Mouse (Mus musculus) heart, postnatal 14 days (tissue): Measurements from ENCODE around the gene Gm49368. TPM values are rescaled to one million over a fixed set of nuclear protein-coding genes. Genes with fewer than 3 reads are reported as not detected.
"Not testable (repeated sequence)": the region's sequence is repeated elsewhere in the genome, so short reads cannot be mapped to it uniquely, and the experiment has no call there.

Experiments used
- DNase-seq, 2 experiments: peaks; one replicate each; pipeline ENCODE4 v3.0.0; 2021 to 2022
- intact Hi-C: fragments of 180-260 bp; cut with DNase I; formaldehyde crosslinking; loops from one replicate; pipeline ENCODE4 v1.15.1; 2025
- long read RNA-seq, 2 experiments: library from polyadenylated mRNA; stranded (forward); transcript quantifications; one replicate each; pipeline ENCODE4 v2.0.0; 2021
- total RNA-seq, 2 experiments: library from RNA; stranded (reverse); gene quantifications; 2 replicates each; pipeline ENCODE4 v1.2.3; 2021

Gm49368 gene
- total RNA-seq, result not detected
- long read RNA-seq, experiment 1, result 0 reads
- long read RNA-seq, experiment 2, result 0 reads

DNA sequence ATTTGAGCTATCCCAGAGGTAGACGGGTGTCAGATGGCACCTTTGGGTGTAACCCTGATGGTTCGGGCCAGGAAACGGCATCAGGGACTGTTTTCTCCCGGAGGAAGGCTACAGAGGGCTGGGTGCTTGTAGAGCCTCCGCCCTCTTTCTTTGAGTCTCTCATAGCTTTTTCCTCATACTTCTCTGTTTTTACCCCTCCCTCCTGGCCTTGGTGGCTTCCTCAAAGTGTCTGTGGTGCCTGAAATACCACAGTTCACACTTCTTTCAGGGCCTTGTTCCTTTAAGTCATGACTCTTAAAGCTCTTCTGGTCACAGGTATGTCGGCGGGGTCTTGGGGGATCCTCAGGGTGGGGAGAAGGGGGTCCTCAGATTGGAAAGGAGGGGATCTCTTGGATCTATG lies at the start of gene Gm49368, which contains the start of gene Itgam:
TSS of gene Gm49368 (plus strand) at position 228 of the 400 bp plus-strand sequence.
TSS of gene Itgam (plus strand) at position 185 of the 400 bp plus-strand sequence.
- intact Hi-C loops, result no loop called here
- no peak for DNase-seq

DNA sequence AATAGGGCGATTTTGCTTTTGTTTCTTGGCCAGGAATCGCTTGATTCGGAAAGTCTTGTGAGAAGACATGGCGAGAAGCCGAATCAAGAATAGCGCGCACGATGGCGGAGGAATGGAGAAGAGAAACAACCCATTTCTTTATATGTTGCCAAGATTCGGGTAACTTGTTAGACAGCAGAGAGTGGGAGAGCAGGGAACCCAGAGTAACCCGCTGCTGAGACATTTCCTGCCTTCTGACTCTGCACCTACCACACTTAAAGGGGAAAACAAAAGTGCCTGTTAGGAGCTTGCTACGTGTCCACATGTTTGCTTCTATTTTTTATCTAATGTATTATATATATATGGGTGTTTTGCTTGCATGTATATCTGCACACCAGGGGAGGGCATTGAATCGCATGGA lies 49.4 kb upstream of the Gm49368 start:
- no peak for DNase-seq

DNA sequence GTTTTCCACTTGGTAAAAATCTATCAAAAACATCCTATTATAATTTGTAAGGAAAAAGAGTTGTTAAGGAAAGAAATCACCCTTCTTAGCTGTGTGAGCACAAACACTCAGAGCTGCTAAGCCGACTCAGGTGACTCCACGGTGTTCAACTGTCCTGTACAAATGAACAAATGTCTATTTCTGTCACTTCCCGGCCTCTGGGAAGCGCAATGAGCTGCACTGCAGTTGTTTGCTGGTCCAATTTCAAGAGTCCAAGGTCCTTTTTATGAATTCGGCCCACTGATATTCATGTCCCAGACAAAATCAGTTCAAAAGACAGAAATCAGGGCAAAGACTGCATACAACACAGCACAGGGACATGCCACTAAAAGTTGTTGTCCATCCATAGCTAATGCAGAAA lies 46.3 kb upstream of the Gm49368 start:
- intact Hi-C loops, DNase-seq: not testable (repeated sequence)

More for the DNA sequence above, 49.4 kb upstream of the Gm49368 start:
- intact Hi-C loops, result no loop called here

DNA sequence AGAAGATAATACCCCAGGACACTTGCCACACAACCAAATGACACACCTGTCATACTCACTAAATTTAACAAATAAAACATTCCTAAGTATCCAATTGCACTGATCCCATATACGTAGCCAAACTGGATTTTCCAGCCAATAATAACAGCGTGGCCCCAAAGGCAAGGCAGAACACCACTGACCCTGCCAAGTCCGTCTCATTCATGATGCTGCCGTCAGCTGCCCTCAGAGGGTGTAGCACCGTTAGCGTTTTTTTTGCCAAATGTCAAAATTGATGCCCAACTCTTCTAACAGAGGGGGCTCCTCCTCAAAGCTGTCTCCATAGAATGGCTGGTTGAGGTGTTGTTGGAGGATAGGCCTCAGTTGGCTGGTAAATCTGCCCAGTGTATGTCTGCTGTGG lies 45.8 kb upstream of the Gm49368 start:
- DNase-seq, result no peak
- intact Hi-C loops, result no loop called here

DNA sequence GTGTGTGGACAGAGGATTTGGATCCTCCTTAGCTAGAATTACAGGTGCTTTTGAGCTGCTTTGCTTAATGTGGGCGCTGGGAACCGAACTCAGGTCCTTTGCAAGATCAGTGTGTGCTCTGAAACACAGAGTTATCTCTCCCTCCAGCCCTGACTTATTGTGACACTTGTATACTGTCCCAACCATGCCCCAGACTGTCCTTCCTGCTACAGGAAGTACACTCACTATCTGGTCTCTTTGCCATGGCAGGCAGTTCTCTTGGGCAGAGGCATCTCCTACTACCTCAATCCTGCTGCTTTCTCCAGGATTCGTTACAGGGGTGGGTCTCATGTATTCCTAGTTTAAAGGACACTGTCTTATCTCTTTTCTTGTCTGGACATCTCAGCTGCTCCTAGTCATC lies 44.2 kb upstream of the Gm49368 start:
- intact Hi-C loops, result no loop called here
- no peak for DNase-seq

DNA sequence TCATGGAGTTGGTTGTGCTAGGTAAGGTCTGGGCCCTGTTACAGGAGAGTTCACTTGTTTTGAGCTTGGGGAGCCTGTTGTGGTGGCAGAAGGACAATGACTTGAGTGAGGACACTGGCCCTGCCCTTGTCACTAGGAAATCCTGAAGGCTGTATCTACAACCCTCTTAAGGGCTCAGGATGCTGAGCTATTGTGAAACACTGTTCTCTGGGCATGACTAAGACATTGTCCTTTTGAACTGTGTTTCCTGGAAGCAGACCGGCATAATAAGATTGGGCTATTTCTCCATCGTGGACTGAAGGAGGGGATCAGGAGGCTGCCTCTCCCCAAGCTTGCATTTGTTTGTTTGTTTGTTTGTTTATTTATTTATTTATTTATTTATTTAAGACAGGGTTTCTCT lies 43.3 kb upstream of the Gm49368 start:
- intact Hi-C loops, result no loop called here
- DNase-seq, result no peak

DNA sequence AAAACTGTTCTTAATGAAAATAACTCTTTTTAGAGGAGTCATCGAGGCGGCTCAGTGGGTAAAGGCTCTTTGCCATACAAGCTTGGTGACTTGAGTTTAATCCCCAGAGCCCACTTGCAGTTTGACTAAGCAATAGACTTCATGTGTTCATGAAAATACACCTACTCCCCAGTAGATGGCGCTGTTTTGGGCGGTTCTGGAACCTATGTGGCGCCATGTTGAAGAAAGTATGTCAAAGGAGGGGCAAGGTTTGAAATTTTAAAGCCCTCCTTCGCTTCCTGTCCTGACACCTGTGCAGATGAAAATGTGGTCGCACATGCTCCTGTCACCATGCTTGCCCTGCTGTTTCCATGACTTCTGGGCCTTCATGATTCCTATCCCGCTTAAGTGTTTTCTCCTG lies 39.5 kb upstream of the Gm49368 start:
- DNase-seq, result no peak
- intact Hi-C loops, result no loop called here

DNA sequence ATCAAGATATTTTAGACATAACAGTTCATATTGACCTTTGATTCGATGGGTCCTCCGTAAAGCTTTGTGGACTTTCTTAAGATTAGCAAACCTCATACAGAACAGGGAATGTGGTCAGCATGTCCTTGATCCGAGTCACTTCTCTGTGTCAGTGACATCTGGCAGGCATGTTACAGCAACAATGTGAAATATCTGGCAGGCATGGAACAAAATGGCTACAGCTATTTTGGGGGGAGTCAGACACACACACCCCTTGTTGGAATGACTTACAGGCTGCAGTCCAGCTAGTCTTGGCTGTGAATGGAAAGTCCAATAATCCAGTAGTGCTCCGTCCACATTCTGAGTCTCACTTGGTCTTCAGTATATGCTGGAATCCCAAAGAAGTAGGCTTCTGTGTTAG lies 38.9 kb upstream of the Gm49368 start:
- no peak for DNase-seq
- intact Hi-C loops, result no loop called here

DNA sequence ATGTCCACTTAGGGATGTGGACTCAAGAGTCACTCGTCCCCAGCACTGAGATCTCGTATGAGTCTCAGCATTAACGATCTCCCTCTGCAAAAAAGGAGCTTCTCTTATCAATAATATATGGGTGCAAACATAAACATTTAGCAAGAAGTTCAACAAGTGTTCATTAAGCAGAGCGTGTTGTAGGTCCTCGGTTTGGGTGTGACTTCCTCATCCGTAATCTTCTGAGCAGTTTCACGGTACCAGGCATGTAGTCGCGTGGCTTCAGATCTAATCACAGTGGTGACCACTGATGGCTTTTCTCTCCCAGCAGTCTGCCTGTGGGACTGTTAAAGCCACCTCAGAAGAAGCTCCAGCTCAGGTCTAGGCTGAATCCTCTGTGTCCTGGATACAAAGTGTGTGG lies 38.1 kb upstream of the Gm49368 start:
- intact Hi-C loops, result no loop called here
- no peak for DNase-seq

DNA sequence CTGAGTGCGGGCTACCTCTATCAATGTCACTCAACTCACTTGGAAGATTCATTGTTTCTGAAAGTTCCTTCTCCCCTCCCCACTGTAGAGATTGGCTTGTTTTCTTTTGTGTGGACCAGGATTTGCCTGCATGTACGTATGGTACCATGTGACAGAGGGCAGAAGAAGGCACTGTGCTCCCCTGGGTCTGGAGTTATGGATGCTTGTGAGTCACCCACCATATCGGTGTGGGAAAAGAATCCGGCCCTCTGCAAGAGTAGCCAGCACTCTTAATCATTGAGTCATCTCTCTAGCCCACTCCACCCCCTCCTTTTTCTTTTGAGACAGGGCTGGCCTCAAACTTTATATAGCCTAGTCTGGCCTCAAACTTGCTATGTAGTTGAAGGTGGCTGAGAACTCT lies 37.6 kb upstream of the Gm49368 start:
- intact Hi-C loops, result no loop called here
- no peak for DNase-seq

DNA sequence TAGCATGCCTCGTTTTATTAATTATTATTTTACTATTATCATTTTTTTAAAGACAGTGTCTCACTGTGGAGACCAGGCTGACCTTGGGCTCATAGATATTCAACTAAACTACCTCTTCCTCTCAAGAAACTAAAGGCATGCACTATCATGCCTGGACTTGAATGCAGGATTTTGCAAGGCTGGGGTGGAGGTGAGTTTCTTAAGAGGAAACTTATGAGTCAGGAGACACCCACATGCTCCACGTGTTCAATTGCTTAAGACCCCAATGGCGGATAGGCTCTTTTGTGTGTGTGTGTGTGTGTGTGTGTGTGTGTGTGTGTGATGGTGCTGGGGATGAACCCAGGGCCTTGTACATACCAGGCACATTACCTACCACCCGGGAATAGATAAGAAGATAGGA lies 37.1 kb upstream of the Gm49368 start:
- intact Hi-C loops, result no loop called here
- no peak for DNase-seq

DNA sequence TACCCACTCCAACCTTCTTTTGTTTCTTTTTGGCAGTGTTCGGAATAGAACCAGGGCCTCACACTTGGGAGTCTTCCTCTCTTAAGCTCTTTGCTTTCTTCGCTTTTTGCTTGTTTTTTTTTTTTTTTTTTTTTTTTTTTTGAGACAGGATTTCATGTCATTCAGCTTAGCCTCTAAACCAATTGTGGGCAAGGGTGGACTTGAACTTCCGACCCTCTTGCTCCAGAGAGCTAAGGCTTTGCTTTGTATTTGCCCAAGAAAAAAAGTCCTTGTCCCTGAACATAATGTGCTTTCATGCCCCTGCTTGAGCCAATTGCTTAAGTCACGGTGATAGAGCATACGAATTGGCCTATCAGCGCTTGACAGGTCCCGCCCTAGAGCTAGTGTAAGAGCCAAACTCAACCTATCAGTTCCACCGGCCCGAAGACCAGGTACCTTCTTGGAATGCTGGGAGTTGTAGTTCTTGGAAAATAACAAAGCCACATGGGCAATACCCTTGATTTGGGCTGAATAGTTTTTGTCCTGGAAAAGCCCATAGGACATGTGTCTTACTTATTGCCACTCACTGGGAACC lies 31.0 kb upstream of the Gm49368 start:
- intact Hi-C loops, result no loop called here
- no peak for DNase-seq

DNA sequence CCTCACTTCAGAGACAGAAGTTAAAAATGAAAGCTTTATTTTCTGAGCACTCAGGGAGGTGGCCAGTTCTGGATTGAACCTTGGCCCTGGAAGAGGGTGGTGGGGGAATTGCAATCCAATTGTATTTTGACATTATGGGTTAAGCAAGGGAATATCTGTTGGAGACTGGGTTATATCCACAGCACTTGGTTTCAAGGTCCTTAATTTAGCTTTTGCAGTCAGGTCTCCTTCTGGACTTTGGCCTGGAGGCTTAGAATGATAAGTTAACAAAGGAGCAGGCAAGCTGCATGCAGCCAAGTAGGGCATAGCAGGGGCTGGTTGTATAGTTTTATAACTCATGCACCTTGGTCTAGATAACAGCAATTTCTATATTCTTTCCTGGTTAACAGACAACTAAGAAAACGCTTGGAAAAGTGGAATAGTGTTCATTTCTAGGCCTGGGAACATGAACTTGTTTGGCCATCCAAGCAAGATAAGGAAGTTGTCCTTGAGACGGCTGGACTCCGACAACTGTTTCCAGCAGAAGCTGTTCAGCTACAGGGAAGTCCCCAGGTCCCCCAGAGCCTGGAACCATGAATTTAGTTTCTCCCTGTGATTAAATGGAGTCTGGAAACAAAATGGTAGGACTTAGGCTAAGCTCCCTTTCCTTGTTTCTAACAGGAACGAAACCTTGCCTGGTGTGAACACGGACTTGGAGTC lies 30.0 kb upstream of the Gm49368 start:
- intact Hi-C loops, result no loop called here
- no peak for DNase-seq

DNA sequence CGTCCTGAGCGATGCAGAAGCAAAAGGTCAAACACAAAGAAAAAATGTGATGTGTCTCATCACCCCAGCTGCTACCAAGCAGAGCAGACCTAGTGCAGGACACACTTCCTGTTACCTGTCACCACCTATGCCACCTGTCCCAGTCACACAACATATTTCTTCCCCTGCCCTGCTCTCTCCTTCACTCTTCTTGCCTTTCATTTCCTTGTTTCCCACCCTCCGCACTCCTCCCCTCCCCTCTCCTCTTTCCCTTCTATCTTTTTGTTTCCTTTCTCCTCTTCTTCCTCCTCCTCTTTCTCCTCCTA lies 29.5 kb upstream of the Gm49368 start:
- intact Hi-C loops, result no loop called here
- no peak for DNase-seq

DNA sequence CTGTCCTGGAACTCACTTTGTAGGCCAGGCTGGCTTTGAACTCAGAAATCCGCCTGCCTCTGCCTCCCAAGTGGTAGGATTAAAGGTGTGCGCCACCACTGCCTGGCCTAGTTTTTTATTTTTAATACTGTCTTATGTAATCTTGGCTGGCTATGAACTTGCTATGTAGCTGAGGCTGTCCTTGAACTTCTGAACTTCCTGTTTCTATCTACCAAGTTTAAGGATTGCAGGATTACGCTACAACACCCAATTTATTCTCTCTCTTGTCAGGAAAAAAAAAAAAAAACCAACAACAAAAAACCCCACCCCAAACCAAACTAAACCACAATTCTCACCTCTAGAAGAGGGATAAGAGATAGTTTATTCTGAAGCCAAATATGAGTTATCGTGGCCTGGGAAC lies 28.9 kb upstream of the Gm49368 start:
- DNase-seq, result no peak
- intact Hi-C loops, result no loop called here

DNA sequence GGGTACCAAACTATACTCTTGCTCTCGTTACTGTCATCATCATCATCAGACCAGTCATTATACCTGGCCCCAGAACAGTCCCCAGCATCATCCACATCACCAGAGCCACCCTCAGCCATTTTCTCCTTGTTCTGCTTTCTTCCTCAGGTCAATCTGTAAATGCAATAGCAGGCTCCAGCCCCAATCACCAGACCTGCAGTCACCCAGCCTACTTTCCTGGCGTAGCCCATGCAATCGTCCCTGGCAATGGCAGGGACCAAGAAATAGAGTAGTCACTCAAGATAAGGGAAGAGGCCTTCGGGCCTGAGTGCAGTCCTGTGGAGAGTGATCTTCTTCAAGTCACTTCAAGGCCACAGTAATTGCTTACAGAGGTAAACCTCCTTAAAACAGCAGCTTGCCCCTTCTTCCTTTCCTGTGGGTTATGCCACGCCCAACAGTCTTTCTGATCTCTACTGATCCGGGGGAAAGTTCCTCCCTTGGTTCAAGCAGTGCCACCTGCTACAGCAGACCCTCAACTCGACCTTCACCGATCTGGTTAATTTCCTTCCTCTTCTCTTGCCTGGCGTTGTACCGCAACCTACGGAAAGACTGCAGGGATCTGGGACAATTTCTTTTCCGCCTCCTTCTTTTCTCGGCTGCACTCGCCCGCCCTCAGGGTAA lies 20.2 kb upstream of the Gm49368 start:
- intact Hi-C loops, result not testable (repeated sequence)

DNA sequence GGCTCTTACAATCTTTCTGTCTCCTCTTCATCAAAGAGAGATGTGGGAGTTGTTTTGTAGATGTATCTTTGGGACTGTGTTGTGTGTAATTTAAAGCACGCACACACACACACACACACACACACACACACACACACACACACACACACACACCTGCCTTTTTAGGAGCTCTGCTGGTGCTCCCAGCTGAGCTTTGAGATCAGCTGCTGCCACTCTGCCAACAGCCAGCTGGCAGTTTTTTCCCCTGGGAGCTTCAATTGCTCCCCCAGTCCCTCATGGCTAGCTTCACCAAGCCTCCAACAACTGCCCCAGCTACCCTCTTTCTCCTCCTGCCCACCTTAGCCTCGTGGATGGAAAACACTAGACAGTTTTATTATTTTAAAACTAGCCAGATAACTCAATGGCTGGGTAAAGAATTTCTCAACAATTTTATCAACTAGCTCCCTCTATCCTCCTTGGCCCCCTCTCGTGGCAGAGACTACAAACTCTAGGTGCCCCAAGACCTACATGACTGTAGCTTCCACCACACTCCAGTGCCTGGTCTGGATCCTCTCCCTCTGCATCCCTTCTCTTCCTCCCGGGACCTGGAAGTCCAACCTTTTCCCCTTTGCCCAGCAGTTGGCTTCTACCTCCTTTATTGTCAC lies 18.2 kb upstream of the Gm49368 start:
- no peak for DNase-seq
- intact Hi-C loops, result no loop called here

More for the DNA sequence above, 20.2 kb upstream of the Gm49368 start:
- not testable (repeated sequence) for DNase-seq

DNA sequence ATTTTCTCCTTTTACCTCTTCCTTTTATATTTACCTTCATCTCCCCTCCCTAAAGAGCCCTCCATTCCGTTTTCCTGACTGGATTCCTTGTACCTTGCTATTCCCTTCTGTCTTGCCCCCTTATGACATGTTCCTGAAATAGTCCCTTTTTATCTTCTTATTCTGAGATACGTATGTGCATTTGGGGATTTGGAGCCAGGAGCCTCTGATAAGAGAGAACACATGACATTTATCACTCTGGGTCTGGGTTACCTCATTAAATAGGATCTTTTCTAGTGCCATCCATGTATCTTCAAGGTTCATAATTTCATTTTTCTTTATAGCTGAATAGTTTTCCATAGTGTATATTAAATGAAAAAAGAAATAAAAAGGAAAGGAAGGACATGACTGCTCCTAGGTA lies 16.8 kb upstream of the Gm49368 start:
- DNase-seq, result no peak

DNA sequence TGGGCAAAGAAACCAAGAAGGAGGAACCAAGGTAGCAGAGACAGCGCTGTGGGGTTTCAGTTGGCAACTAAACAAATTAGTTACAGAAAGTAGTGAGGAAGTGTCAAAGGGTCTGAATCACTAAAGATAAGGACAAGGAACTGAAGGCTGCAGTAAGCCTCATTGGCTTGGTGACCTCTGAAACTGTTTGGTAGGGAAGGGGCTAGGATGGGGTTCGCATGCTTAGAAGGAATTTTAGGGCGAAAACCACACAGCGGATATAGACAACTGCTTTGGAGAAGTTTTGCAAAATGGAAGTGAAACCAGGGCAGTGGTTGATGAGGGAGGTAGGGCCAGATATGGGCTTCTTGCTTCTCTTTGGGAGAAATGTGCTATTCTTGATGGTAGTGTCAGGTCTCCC lies 13.7 kb upstream of the Gm49368 start:
- intact Hi-C loops, result no loop called here
- no peak for DNase-seq

More for the DNA sequence above, 16.8 kb upstream of the Gm49368 start:
- intact Hi-C loops, result no loop called here

DNA sequence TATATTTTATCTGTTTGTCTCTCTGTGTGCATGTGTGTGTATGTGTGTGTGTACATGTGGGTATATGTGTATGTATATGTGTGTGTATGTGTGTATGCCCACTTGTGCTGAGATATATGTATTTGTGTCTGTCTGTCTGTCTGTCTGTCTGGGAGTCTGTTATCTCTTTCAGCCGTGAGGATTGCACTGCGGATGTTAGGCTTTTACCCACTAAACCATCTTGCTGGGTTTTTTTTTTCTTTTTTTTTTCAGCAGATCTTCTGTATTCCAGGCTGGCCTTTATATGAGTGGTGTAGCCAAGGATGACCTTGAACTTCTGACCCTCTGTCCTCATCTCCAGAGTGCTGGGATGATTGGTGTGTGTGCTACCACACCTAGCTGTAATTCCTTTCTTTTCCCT lies 13.2 kb upstream of the Gm49368 start:
- intact Hi-C loops, result no loop called here
- DNase-seq, result no peak

DNA sequence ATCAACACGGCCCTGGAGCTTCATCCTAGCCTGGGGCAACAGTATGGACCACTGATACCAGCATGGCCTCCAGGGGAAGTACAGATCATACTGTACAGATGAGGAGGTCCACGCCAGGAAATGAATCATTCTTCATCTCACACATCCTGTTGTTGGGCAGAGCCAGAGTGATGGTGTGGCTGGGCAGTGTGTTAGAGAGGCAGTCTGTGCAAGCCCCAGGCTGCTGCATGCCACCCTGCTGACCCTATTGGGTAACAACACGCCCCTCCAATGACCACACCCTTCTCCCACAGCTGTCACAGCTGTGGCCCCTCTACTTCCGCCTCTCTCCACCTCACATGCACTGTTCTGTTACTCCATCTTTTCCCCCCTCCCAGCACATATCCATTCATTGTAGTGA lies 11.7 kb upstream of the Gm49368 start:
- intact Hi-C loops, result no loop called here
- DNase-seq, result no peak

DNA sequence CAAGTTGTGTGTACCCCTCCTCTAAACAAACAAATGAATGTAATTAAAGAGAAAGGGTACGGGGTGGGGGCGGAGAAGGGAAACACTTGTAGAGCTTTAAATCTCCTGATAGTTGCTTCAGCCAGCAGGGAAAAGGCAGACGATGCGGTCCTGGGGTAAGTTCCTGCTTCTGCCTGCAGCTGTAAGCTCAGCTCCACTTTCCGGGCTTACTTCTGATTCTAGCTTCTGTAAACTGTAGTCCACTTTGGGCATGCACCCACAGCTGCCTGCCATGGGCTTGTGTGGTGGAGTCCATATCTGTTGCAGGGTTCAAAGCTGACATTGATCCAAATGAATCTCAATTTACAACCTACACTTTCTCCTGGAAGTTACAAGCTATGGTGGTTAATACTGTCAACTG lies 9.4 kb upstream of the Gm49368 start:
- intact Hi-C loops, result no loop called here
- no peak for DNase-seq
